Mouse (Mus musculus) intestine, embryonic 14.5 days (tissue): Measurements from ENCODE around the gene Casz1. TPM values are rescaled to one million over a fixed set of nuclear protein-coding genes. Genes with fewer than 3 reads are reported as not detected.

ENCODE experiments used
- ATAC-seq: fragments of 200-750 bp; cut with Nextera tagmentation; replicated peaks from 2 replicates; pipeline ENCODE4 v1.8.0; 2017; ENCODE audit warnings: low read depth, moderate number of reproducible peaks, moderate TSS enrichment, moderate library complexity; ENCODE audit not compliant: low FRiP score, low TSS enrichment
- DNase-seq: peaks from one replicate; pipeline ENCODE4 v3.0.0-alpha.2; 2018; ENCODE audit warnings: low spot score
- H3K27ac ChIP-seq: fragments of 300-500 bp; sonication (generic); 2 replicates; pipeline ENCODE4 v1.5.1; 2014; ENCODE audit warnings: low read depth, mild to moderate bottlenecking, control low read depth
- H3K27me3 ChIP-seq: fragments of 300-500 bp; sonication (generic); replicated peaks from 2 replicates; pipeline ENCODE4 v1.6.1; 2014; ENCODE audit warnings: low read length, control low read depth; ENCODE audit not compliant: control insufficient read depth, insufficient read depth
- H3K36me3 ChIP-seq: fragments of 300-500 bp; sonication (generic); 2 replicates; pipeline ENCODE4 v1.6.1; 2014; ENCODE audit warnings: low read length, control low read depth; ENCODE audit not compliant: control insufficient read depth, insufficient read depth
- H3K4me1 ChIP-seq: fragments of 300-500 bp; sonication (generic); replicated peaks from 2 replicates; pipeline ENCODE4 v1.6.1; 2014; ENCODE audit warnings: low read length, control low read depth, mixed read lengths; ENCODE audit not compliant: control insufficient read depth, insufficient read depth
- H3K4me2 ChIP-seq: fragments of 300-500 bp; sonication (generic); 2 replicates; pipeline ENCODE4 v1.6.1; 2014; ENCODE audit warnings: low read length
- H3K4me3 ChIP-seq: fragments of 300-500 bp; sonication (generic); 2 replicates; pipeline ENCODE4 v1.5.1; 2014; ENCODE audit warnings: low read depth, low read length, control low read depth, mixed read lengths
- H3K9ac ChIP-seq: fragments of 300-500 bp; sonication (generic); 2 replicates; pipeline ENCODE4 v1.6.1; 2014; ENCODE audit warnings: mild to moderate bottlenecking, low read length
- H3K9me3 ChIP-seq: fragments of 300-500 bp; sonication (generic); 2 replicates; pipeline ENCODE4 v1.6.1; 2016; ENCODE audit warnings: low read length, control low read depth; ENCODE audit not compliant: control insufficient read depth
- WGBS: fragments of 180-500 bp; shearing (Covaris S2); extraction: QIAGEN DNeasy Blood & Tissue Kit; methylation state at CpG from one replicate; pipeline ENCODE4 v1.1.7; 2014; 5-methylcytosine and 5-hydroxymethylcytosine counted together
- polyA plus RNA-seq: library from polyadenylated mRNA; unstranded; fragments of >200 nt; fragmentation: Nextera tagmentation; extraction: Ambion mirVana; gene quantifications from 2 replicates; pipeline ENCODE4 v1.2.1, GENCODE M21; 2014

Gene Casz1
- polyA plus RNA-seq, 1 experiment from 2014 or later = 7.8 TPM

- no peak for DNase-seq
- H3K4me1 ChIP-seq = peaks cover 20% of the 10 kb centered on the region
Observed at GRCm38 (mm10) chr4:148951821-148952291, 147.6 kb downstream of the Casz1 start.

GRCm38 (mm10) chr4:148952328-148953222, 148.3 kb downstream of the Casz1 start:
- Histone ChIP-seq H3K4me2 (peak overlapping the region; percentile 55), H3K9ac (no peak overlapping the region), H3K27me3 (peaks cover 29% of the 10 kb centered on the region), H3K27ac (no peak overlapping the region), H3K4me1 (peaks cover 20% of the 10 kb centered on the region), H3K36me3 (0 out of 2 replicates have a peak, but pooled peaks cover 4% of the 10 kb centered on the region), H3K4me3 (peak overlapping the region; percentile 28), H3K9me3 (no peaks in the 10 kb centered on the region)
- DNase-seq (no peak), ATAC-seq (peak; percentile 12; the same call in 1 of the 2 replicates)
- WGBS = 16% methylated on average over 61 of the region's 69 CpGs

More at GRCm38 (mm10) chr4:148951821-148952291, 147.6 kb downstream of the Casz1 start:
- Histone ChIP-seq H3K4me3 (peak overlapping the region; percentile 28), H3K4me2 (peak overlapping the region; percentile 55), H3K36me3 (0 out of 2 replicates have a peak, but pooled peaks cover 4% of the 10 kb centered on the region), H3K27ac (no peak overlapping the region), H3K27me3 (peaks cover 29% of the 10 kb centered on the region), H3K9ac (no peak overlapping the region), H3K9me3 (no peaks in the 10 kb centered on the region)
- ATAC-seq = no peak
- 20% methylated on average over 41 of the region's 44 CpGs for WGBS

GRCm38 (mm10) chr4:148955131-148955813, 151.0 kb downstream of the Casz1 start:
- no peak for ATAC-seq

GRCm38 (mm10) chr4:148960011-148960410, 155.8 kb downstream of the Casz1 start:
- ATAC-seq = no peak
- Histone ChIP-seq H3K4me3 (no peak overlapping the region), H3K27ac (peak overlapping the region; percentile 84), H3K9ac (no peak overlapping the region), H3K4me2 (no peak overlapping the region), H3K36me3 (peaks cover 12% of the 10 kb centered on the region), H3K4me1 (peaks cover 5% of the 10 kb centered on the region; the same call in 1 of the 2 replicates), H3K9me3 (no peaks in the 10 kb centered on the region), H3K27me3 (no peaks in the 10 kb centered on the region)
- WGBS = 60% methylated on average over 12 of the region's 12 CpGs
- DNase-seq = no peak

More at GRCm38 (mm10) chr4:148955131-148955813, 151.0 kb downstream of the Casz1 start:
- 79% methylated on average over 14 of the region's 14 CpGs for WGBS
- no peak overlapping the region for H3K27ac ChIP-seq
- H3K4me3 ChIP-seq = no peak overlapping the region
- 0 out of 2 replicates have a peak, but pooled peaks cover 4% of the 10 kb centered on the region for H3K36me3 ChIP-seq
- H3K9ac ChIP-seq = no peak overlapping the region
- no peak for DNase-seq
- H3K4me1 ChIP-seq = peaks cover 18% of the 10 kb centered on the region
- no peaks in the 10 kb centered on the region for H3K9me3 ChIP-seq
- H3K4me2 ChIP-seq = no peak overlapping the region
- peaks cover 29% of the 10 kb centered on the region for H3K27me3 ChIP-seq

- Histone ChIP-seq H3K9me3 (no peaks in the 10 kb centered on the region), H3K36me3 (peaks cover 16% of the 10 kb centered on the region), H3K27me3 (no peaks in the 10 kb centered on the region), H3K4me3 (no peak overlapping the region), H3K4me1 (peaks cover 5% of the 10 kb centered on the region; the same call in 1 of the 2 replicates), H3K27ac (peak overlapping the region; percentile 47; the same call in 1 of the 2 replicates), H3K4me2 (no peak overlapping the region), H3K9ac (no peak overlapping the region)
- ATAC-seq (no peak), DNase-seq (no peak)
- WGBS = 94% methylated on average over 19 of the region's 19 CpGs
Observed at GRCm38 (mm10) chr4:148961081-148961480, 156.9 kb downstream of the Casz1 start.

- Histone ChIP-seq H3K9ac (no peak overlapping the region), H3K4me3 (no peak overlapping the region), H3K4me1 (peaks cover 5% of the 10 kb centered on the region; the same call in 1 of the 2 replicates), H3K4me2 (no peak overlapping the region), H3K36me3 (peaks cover 17% of the 10 kb centered on the region), H3K27ac (no peak overlapping the region), H3K27me3 (no peaks in the 10 kb centered on the region), H3K9me3 (no peaks in the 10 kb centered on the region)
- no peak for ATAC-seq
- DNase-seq = no peak
- 95% methylated on average over 1 of the region's 1 CpGs for WGBS
Observed at GRCm38 (mm10) chr4:148962096-148962495, 157.9 kb downstream of the Casz1 start.

GRCm38 (mm10) chr4:148964541-148965310, 160.5 kb downstream of the Casz1 start:
- Histone ChIP-seq H3K4me3 (no peak overlapping the region), H3K4me1 (peaks cover 9% of the 10 kb centered on the region; the same call in 1 of the 2 replicates), H3K36me3 (peaks cover 17% of the 10 kb centered on the region), H3K4me2 (no peak overlapping the region), H3K27ac (no peak overlapping the region), H3K27me3 (no peaks in the 10 kb centered on the region), H3K9ac (no peak overlapping the region), H3K9me3 (no peaks in the 10 kb centered on the region)
- no peak for DNase-seq
- no peak for ATAC-seq
- 78% methylated on average over 10 of the region's 10 CpGs for WGBS

GRCm38 (mm10) chr4:148966132-148966531, 161.9 kb downstream of the Casz1 start:
- Histone ChIP-seq H3K36me3 (peaks cover 17% of the 10 kb centered on the region), H3K27me3 (no peaks in the 10 kb centered on the region), H3K9me3 (no peaks in the 10 kb centered on the region), H3K9ac (no peak overlapping the region), H3K4me3 (no peak overlapping the region), H3K27ac (no peak overlapping the region), H3K4me2 (no peak overlapping the region), H3K4me1 (peaks cover 10% of the 10 kb centered on the region)
- DNase-seq = no peak
- 83% methylated on average over 5 of the region's 5 CpGs for WGBS
- ATAC-seq = no peak
